Mouse (Mus musculus): ENCODE data around the gene Olfr222. TPM values are rescaled to one million over a fixed set of nuclear protein-coding genes. Genes with fewer than 3 reads are reported as not detected.

Gene Olfr222
- total RNA-seq, 2 experiments from 2014 or later = not detected

- no peak for DNase-seq (ENCODE audit: low spot score in 2 of 2)
Observed at GRCm38 (mm10) chr11:59541324-59541723, 34.7 kb downstream of the Olfr222 start, which contains the start of gene Nlrp3. Gene Nlrp3 (plus strand): TSS chr11:59541568.

- DNase-seq (ENCODE audit: low spot score in 2 of 2) = no peak
Observed at GRCm38 (mm10) chr11:59540123-59540522, 35.9 kb downstream of the Olfr222 start.

- peak in 1 of 2 experiments; percentile 18 for DNase-seq (ENCODE audit: low spot score in 2 of 2)
Observed at GRCm38 (mm10) chr11:59538387-59538786, 37.6 kb downstream of the Olfr222 start.

GRCm38 (mm10) chr11:59537218-59538130 is 38.6 kb downstream of the Olfr222 start:
- no peak for DNase-seq (ENCODE audit: low spot score in 2 of 2)

GRCm38 (mm10) chr11:59531562-59531961 is 44.5 kb downstream of the Olfr222 start:
- DNase-seq (ENCODE audit: low spot score in 2 of 2) = no peak

GRCm38 (mm10) chr11:59530870-59531535 is 45.0 kb downstream of the Olfr222 start:
- DNase-seq (ENCODE audit: low spot score in 2 of 2) = no peak

GRCm38 (mm10) chr11:59530221-59530620 is 45.8 kb downstream of the Olfr222 start:
- no peak for DNase-seq (ENCODE audit: low spot score in 2 of 2)

GRCm38 (mm10) chr11:59526472-59527080 is 49.5 kb downstream of the Olfr222 start, which contains the start of gene Zkscan17:
Gene Zkscan17 (minus strand): TSS chr11:59526751.
- peak in 1 of 2 experiments; percentile 25 for DNase-seq (ENCODE audit: low spot score in 2 of 2)

- peak in 1 of 2 experiments; percentile 58 for DNase-seq (ENCODE audit: low spot score in 2 of 2)
Observed at GRCm38 (mm10) chr11:59525237-59525636, 50.8 kb downstream of the Olfr222 start.

GRCm38 (mm10) chr11:59524150-59524549 is 51.9 kb downstream of the Olfr222 start:
- no peak for DNase-seq (ENCODE audit: low spot score in 2 of 2)

Other genes with a start within 250 kb of the Olfr222 start
- gene Prss38, start 200.6 kb downstream of the Olfr222 start, total RNA-seq (2021) = not detected
- 10 to 100 TPM; 11.4 to 12.1 TPM for gene Jmjd4, start 126.2 kb downstream of the Olfr222 start, total RNA-seq (2021)
- 10 to 100 TPM; 73.3 to 76.6 TPM for gene Snap47, start 125.0 kb downstream of the Olfr222 start, total RNA-seq (2021)
- 10 to 100 TPM in 1 of 2 experiments, 1 to 10 TPM in 1; 9.7 to 10.1 TPM for gene Zfp867, start 103.8 kb downstream of the Olfr222 start, total RNA-seq (2021)
- 10 to 100 TPM; 37.3 to 38.1 TPM for gene Zkscan17, start 49.5 kb downstream of the Olfr222 start, total RNA-seq (2021)
- under 1 TPM; 0.84 to 0.85 TPM for gene Nlrp3, start 34.7 kb downstream of the Olfr222 start, total RNA-seq (2021)
- gene Olfr223, start 17.1 kb upstream of the Olfr222 start, total RNA-seq (2021) = not detected
- 100 to 1,000 TPM; 235 to 240 TPM for gene Mprip, start 85.1 kb upstream of the Olfr222 start, total RNA-seq (2021)
- gene Pld6, start 211.4 kb upstream of the Olfr222 start, total RNA-seq (2021) = 1 to 10 TPM; 5.4 to 6.6 TPM
- gene Flcn, start 233.8 kb upstream of the Olfr222 start, total RNA-seq (2021) = 10 to 100 TPM; 34.5 to 35.7 TPM